Mouse (Mus musculus): ENCODE results near the gene Ccdc74a.

- TF ChIP-seq CTCF (IDR thresholded peaks at IDR 0.05; ENCODE audit: low read depth, low read length) (no peak), POLR2A (IDR thresholded peaks at IDR 0.05; ENCODE audit: extremely low read depth, insufficient read depth, low read length) (no peak)
Observed at GRCm38 (mm10) chr16:17646310-17647114, at the start of gene Ccdc74a.

Measured in liver, adult 2 months (tissue).